In the genomic region with DNA sequence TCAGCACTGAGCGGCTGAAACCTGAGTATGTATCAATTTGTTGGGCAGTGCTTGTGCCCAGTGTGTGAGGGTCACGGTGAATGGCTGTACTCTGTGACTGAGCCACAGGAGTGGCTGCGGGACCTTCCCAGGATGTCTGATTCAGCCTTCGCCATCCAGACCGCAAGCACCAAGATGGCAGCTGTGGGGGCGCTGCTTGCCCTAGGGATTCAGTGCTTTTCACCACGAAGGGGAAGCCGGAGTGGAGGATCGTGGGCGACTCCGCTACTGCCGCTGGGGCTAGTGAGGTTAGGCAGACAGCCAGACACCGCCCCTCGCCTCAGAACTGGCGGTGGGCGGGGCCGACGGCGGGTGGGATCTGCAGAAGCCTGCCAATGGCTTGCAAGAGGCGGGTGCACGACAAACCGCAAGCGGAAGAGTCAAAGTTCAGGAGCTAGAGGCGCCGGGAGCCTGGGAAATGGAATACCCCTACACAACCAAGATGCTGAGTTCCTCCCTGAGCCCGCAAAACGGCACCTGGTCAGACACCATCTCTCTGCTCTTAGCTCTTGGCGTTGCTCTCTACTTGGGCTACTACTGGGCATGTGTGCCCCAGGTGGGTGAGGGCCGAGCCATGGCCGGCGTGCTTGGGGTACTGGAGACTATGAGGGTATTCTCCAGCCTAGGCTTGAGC, we compare ENCODE assay signal across 8 mouse cellular contexts. TPM values are rescaled to one million over a fixed set of nuclear protein-coding genes. Genes with fewer than 3 reads are reported as not detected.
DNase-seq lines count a peak whose midpoint lies in the region; ATAC-seq and TF ChIP-seq lines count a peak whose summit lies in the region.

No protein-coding gene starts in this region.

- ATAC-seq in hematopoietic stem cell, adult 5-6 weeks (replicated peaks in 1 of 2; ENCODE audit: insufficient read depth in 1 of 2, low FRiP score in 2 of 2, low TSS enrichment in 1 of 2, low read depth in 1 of 2, poor library complexity in 2 of 2, severe bottlenecking in 2 of 2): peak; percentile 88 to 90
- peak; percentile 92 for ATAC-seq in lung, embryonic 15.5 days (ENCODE audit: borderline replicate concordance, extremely low read depth, low FRiP score, low TSS enrichment)

- DNase-seq in MN1 (ENCODE audit: low spot score): peak; percentile 85
- DNase-seq in cerebellum, adult 8-10 months: peak; percentile 77
- DNase-seq in forelimb bud, embryonic 11.5 days (ENCODE audit: low read depth, low spot score): peak; percentile 86
- DNase-seq in layer of hippocampus, adult 9-10 months (ENCODE audit: low spot score): peak; percentile 69
- DNase-seq in thymus, adult 2 months: peak; percentile 95

- peak overlapping the region; percentile 54 for H3K27ac ChIP-seq in lung, embryonic 15.5 days
- H3K27ac ChIP-seq in olfactory bulb, adult 2 months (ENCODE audit: insufficient read depth, low read depth, low read length): peak overlapping the region; percentile 78
- no peak overlapping the region for H3K27ac ChIP-seq in thymus, adult 2 months (ENCODE audit: control insufficient read depth, insufficient read depth, low read length)

- H3K9me3 ChIP-seq in lung, embryonic 15.5 days: no peaks in the 10 kb centered on the region

- no peak for TF ChIP-seq CTCF in olfactory bulb, adult 2 months (IDR thresholded peaks at IDR 0.05; ENCODE audit: insufficient read depth, low read depth, low read length)
- no peak for TF ChIP-seq CTCF in thymus, adult 2 months (IDR thresholded peaks at IDR 0.05; ENCODE audit: borderline replicate concordance, control insufficient read depth, extremely low read depth, insufficient read depth, low read length, poor library complexity)

- H3K36me3 ChIP-seq in lung, embryonic 15.5 days: peaks cover 24% of the 10 kb centered on the region
- H3K36me3 ChIP-seq in thymus, adult 2 months (ENCODE audit: control insufficient read depth, insufficient read depth, low read length): peaks cover 14% of the 10 kb centered on the region

- WGBS in lung, embryonic 15.5 days: under 1% methylated on average over 31 of the region's 31 CpGs
- under 1% methylated on average over 31 of the region's 31 CpGs for WGBS in olfactory bulb, adult 2 months
- under 1% methylated on average over 31 of the region's 31 CpGs for WGBS in thymus, adult 2 months

- H3K27me3 ChIP-seq in lung, embryonic 15.5 days: peaks cover 11% of the 10 kb centered on the region
- H3K27me3 ChIP-seq in thymus, adult 2 months (ENCODE audit: control insufficient read depth, insufficient read depth, low read length): peaks cover 5% of the 10 kb centered on the region; the same call in 1 of the 2 replicates

- peak overlapping the region; percentile 55 for H3K9ac ChIP-seq in lung, embryonic 15.5 days

- H3K4me1 ChIP-seq in lung, embryonic 15.5 days: peaks cover 21% of the 10 kb centered on the region
- H3K4me1 ChIP-seq in olfactory bulb, adult 2 months (ENCODE audit: control insufficient read depth, insufficient read depth, low read length): peaks cover 14% of the 10 kb centered on the region
- peaks cover 15% of the 10 kb centered on the region for H3K4me1 ChIP-seq in thymus, adult 2 months (replicated peaks; ENCODE audit: control insufficient read depth, insufficient read depth, low read length)

- H3K4me3 ChIP-seq in lung, embryonic 15.5 days: peak overlapping the region; percentile 52
- H3K4me3 ChIP-seq in olfactory bulb, adult 2 months (ENCODE audit: insufficient read depth, low read depth, low read length): peak overlapping the region; percentile 60
- peak overlapping the region; percentile 76 for H3K4me3 ChIP-seq in thymus, adult 2 months (ENCODE audit: control insufficient read depth, insufficient read depth, low read length)

- H3K4me2 ChIP-seq in lung, embryonic 15.5 days: peak overlapping the region; percentile 80

- TF ChIP-seq POLR2A in olfactory bulb, adult 2 months (IDR thresholded peaks at IDR 0.05; ENCODE audit: insufficient read depth, low read depth, low read length): peak; percentile 59
- peak; percentile 43; the same call in 1 of the 2 replicates for TF ChIP-seq POLR2A in thymus, adult 2 months (IDR thresholded peaks at IDR 0.05; ENCODE audit: control insufficient read depth, extremely low read depth, insufficient read depth, low read length, poor library complexity)

RNA-seq across cellular contexts. Expression of gene Cgref1, which starts 4.4 kb away (rescaled TPM):
- total RNA-seq in hematopoietic stem cell, adult 5-6 weeks (2017): not detected in 2 replicates
- 2.3 and 2.4 TPM in 2 replicates for polyA plus RNA-seq in lung, embryonic 15.5 days (2015; fragmentation: Nextera tagmentation; extraction: Ambion mirVana)
- polyA plus RNA-seq in olfactory bulb, adult 2 months (2012; ENCODE audit: insufficient read depth, insufficient read length, low replicate concordance, missing spikeins): not detected in 2 replicates
- 0.31 and 0.70 TPM in 2 replicates for polyA plus RNA-seq in thymus, adult 2 months (2012; rRNA removed)

RNA-seq across cellular contexts. Expression of gene Preb, which starts 10.4 kb away (rescaled TPM):
- total RNA-seq in hematopoietic stem cell, adult 5-6 weeks (2017): 56.5 and 72.3 TPM in 2 replicates
- polyA plus RNA-seq in lung, embryonic 15.5 days (2015; fragmentation: Nextera tagmentation; extraction: Ambion mirVana): 135 TPM in 2 replicates
- polyA plus RNA-seq in olfactory bulb, adult 2 months (2012; ENCODE audit: insufficient read depth, insufficient read length, low replicate concordance, missing spikeins): not detected in 2 replicates
- polyA plus RNA-seq in thymus, adult 2 months (2012; rRNA removed): 401 and 419 TPM in 2 replicates

RNA-seq across cellular contexts. Expression of gene Tcf23, which starts 18.7 kb away (rescaled TPM):
- total RNA-seq in hematopoietic stem cell, adult 5-6 weeks (2017): not detected in 2 replicates
- 0.29 and 0.35 TPM in 2 replicates for polyA plus RNA-seq in lung, embryonic 15.5 days (2015; fragmentation: Nextera tagmentation; extraction: Ambion mirVana)
- polyA plus RNA-seq in olfactory bulb, adult 2 months (2012; ENCODE audit: insufficient read depth, insufficient read length, low replicate concordance, missing spikeins): not detected in 2 replicates
- polyA plus RNA-seq in thymus, adult 2 months (2012; rRNA removed): 0.06 and 0.18 TPM in 2 replicates

RNA-seq across cellular contexts. Expression of gene Khk, which starts 28.6 kb away (rescaled TPM):
- total RNA-seq in hematopoietic stem cell, adult 5-6 weeks (2017): 69.2 and 71.8 TPM in 2 replicates
- polyA plus RNA-seq in lung, embryonic 15.5 days (2015; fragmentation: Nextera tagmentation; extraction: Ambion mirVana): 11.8 and 14.6 TPM in 2 replicates
- polyA plus RNA-seq in olfactory bulb, adult 2 months (2012; ENCODE audit: insufficient read depth, insufficient read length, low replicate concordance, missing spikeins): not detected in 2 replicates
- 28.3 and 32.0 TPM in 2 replicates for polyA plus RNA-seq in thymus, adult 2 months (2012; rRNA removed)

RNA-seq across cellular contexts. Expression of gene Emilin1, which starts 36.6 kb away (rescaled TPM):
- 31.9 and 48.9 TPM in 2 replicates for total RNA-seq in hematopoietic stem cell, adult 5-6 weeks (2017)
- polyA plus RNA-seq in lung, embryonic 15.5 days (2015; fragmentation: Nextera tagmentation; extraction: Ambion mirVana): 228 and 233 TPM in 2 replicates
- polyA plus RNA-seq in olfactory bulb, adult 2 months (2012; ENCODE audit: insufficient read depth, insufficient read length, low replicate concordance, missing spikeins): not detected in 2 replicates
- 44.6 and 57.5 TPM in 2 replicates for polyA plus RNA-seq in thymus, adult 2 months (2012; rRNA removed)

Comparison
In these comparisons a context has a peak if more than half of its experiments do, and no peak if none do; other contexts are left out.
1. RNA of gene Preb, which starts 10.4 kb away (polyA plus RNA-seq): 401 to 419 TPM in thymus, adult 2 months and 135 TPM in lung, embryonic 15.5 days; not detected in olfactory bulb, adult 2 months; every median in the first group is over 100 times any median in the second.
2. Peak in every context shown above with its lines, with median percentiles within 50 percentile points of each other: DNase-seq and H3K4me3 ChIP-seq.